Mouse (Mus musculus): ENCODE results near the gene Clec3a. TPM values are rescaled to one million over a fixed set of nuclear protein-coding genes. Genes with fewer than 3 reads are reported as not detected.

Clec3a gene
- not detected in 2 replicates for polyA plus RNA-seq (2015; fragmentation: Nextera tagmentation; extraction: Ambion mirVana)

GRCm38 (mm10) chr8:114417786-114418185 is at the start of gene Clec3a:
TSS of gene Clec3a (plus strand) at chr8:114418086.
- Histone ChIP-seq H3K9me3 (replicated peaks) (no peaks in the 10 kb centered on the region), H3K9ac (no peak within 1 kb of the TSS), H3K36me3 (no peaks in the 10 kb centered on the region), H3K4me3 (replicated peaks) (no peak within 1 kb of the TSS), H3K27ac (no peak within 1 kb of the TSS), H3K27me3 (no peaks in the 10 kb centered on the region), H3K4me2 (no peak within 1 kb of the TSS), H3K4me1 (no peaks in the 10 kb centered on the region)
- ATAC-seq (replicated peaks; ENCODE audit: low FRiP score), result no peak
- WGBS, result 74% methylated on average over 8 of the region's 8 CpGs

DNA sequence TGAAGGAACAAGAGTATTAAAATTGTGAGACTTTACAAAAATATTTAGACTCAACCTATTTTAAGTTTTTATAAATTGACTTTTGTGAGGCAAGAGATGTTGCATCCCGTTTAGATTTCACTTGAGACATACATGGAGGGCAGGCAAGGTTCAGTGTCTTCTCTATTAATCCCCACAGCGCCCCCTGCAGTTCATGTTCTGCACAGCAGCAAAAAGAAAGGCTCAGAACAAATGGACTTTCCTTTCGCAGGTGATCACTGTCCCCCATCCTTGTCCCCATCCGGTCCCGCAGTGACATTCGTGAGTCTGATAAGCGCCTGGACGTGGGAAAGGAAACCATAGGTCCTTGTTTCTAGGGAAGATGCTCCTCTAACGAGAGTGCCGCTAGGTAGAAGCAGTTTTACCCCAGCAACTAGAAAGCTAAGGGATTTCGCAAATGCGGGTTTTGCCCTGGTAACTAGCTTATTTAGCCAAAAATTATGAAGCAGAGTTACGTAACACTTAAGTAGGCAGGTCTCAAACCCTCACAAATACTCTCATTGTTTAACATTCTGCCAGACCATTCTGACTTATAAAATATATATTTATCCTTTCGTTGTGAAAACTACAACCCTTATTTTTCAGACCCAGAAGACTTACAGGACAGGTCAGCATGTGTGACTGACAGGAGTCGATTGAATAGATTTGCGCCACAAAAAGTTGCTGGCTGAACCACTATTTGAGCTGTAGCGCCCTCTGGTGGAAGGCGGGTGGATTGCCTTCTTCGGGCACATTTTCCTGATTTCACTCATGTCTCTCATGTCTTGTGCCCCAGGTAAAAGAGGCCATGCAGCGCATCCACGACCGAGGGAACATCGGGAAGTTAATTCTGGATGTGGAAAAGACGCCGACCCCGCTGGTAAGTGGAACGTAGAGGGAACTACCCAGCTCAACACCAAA is 48.6 kb upstream of the Clec3a start:
- H3K27ac ChIP-seq, result no peak overlapping the region
- H3K4me3 ChIP-seq (replicated peaks), result no peak overlapping the region
- H3K4me1 ChIP-seq, result 0 out of 2 replicates have a peak, but pooled peaks cover 3% of the 10 kb centered on the region
- no peak; the same call in 1 of the 2 replicates for ATAC-seq (replicated peaks; ENCODE audit: low FRiP score)
- no peaks in the 10 kb centered on the region for H3K27me3 ChIP-seq
- 41% methylated on average over 27 of the region's 27 CpGs for WGBS
- peak overlapping the region; percentile 32; the same call in 1 of the 2 replicates for H3K4me2 ChIP-seq
- H3K36me3 ChIP-seq, result no peaks in the 10 kb centered on the region
- no peaks in the 10 kb centered on the region for H3K9me3 ChIP-seq (replicated peaks)
- H3K9ac ChIP-seq, result no peak overlapping the region

DNA sequence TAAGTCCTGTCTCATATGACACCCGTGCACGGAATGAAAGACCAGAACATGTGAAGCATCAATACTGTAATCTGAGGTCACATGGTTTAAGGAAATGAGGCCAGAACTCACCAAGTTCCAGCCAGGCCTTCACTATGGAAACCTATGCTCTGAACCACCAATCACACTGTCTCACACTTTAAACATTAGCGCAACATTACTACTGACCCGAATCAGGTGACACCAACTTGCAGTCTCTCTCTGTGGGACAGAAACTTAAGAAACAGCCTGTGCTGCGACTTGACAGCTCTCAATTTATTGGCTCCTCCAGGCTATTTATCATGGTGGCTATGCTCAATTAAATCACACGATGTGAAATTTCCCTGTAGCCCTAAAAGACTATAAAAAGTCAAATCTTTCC is 43.5 kb upstream of the Clec3a start:
- Histone ChIP-seq H3K27ac (0 out of 2 replicates have a peak overlapping the region, but pooled peaks have one; percentile 57), H3K9me3 (replicated peaks) (no peaks in the 10 kb centered on the region), H3K4me2 (no peak overlapping the region), H3K4me3 (replicated peaks) (no peak overlapping the region), H3K27me3 (no peaks in the 10 kb centered on the region), H3K9ac (no peak overlapping the region), H3K36me3 (no peaks in the 10 kb centered on the region), H3K4me1 (peaks cover 11% of the 10 kb centered on the region)
- WGBS, result 32% methylated on average over 6 of the region's 6 CpGs
- peak; percentile 90 for ATAC-seq (replicated peaks; ENCODE audit: low FRiP score)

DNA sequence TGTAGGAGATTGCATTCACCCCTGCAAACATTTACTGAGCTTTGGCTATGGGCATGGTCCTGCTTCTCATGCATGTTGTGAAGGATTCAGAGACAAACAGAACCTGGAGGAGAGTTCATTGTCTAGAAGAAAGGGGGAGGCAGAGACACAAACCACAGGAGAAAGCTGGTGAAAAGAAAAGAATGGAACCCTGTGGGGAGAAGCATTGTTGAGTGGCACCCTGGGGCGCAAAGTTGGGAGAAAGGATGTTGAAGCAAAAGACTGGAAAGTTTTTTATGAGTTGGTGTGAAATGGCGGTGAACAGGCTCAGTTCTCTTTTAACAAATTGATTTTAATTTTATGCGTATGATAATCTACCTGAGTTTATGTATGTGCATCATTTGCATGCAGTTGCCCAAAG is 33.7 kb upstream of the Clec3a start:
- Histone ChIP-seq H3K27ac (no peak overlapping the region), H3K27me3 (no peaks in the 10 kb centered on the region), H3K4me1 (no peaks in the 10 kb centered on the region), H3K9ac (no peak overlapping the region), H3K4me3 (replicated peaks) (no peak overlapping the region), H3K36me3 (no peaks in the 10 kb centered on the region), H3K4me2 (no peak overlapping the region), H3K9me3 (replicated peaks) (no peaks in the 10 kb centered on the region)
- 91% methylated on average over 3 of the region's 3 CpGs for WGBS
- ATAC-seq (replicated peaks; ENCODE audit: low FRiP score), result no peak

DNA sequence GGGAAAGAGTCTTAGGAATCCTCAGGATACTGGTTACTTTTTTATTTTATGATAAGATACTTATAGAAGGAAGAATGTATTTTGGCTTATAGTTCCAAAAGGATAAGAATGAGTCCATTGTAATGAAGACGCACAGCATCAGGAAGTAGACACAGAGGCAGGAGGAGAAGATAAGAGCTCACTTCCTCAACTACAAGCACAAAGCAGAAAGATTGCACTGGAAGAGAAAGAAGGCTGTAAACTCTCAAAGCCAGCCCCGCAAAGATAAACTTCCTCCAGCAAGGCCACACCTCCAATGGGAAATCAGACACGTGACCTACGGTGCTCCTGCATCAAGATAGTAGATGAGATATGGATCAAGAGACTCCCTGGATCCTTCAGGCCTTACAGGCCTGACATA is 30.4 kb upstream of the Clec3a start:
- no peak for ATAC-seq (replicated peaks; ENCODE audit: low FRiP score)
- Histone ChIP-seq H3K9ac (no peak overlapping the region), H3K4me3 (replicated peaks) (no peak overlapping the region), H3K4me2 (no peak overlapping the region), H3K36me3 (no peaks in the 10 kb centered on the region), H3K4me1 (no peaks in the 10 kb centered on the region), H3K27me3 (no peaks in the 10 kb centered on the region), H3K9me3 (replicated peaks) (no peaks in the 10 kb centered on the region), H3K27ac (no peak overlapping the region)
- WGBS, result 71% methylated on average over 4 of the region's 4 CpGs

GRCm38 (mm10) chr8:114390465-114391254 is 27.2 kb upstream of the Clec3a start:
- ATAC-seq (replicated peaks; ENCODE audit: low FRiP score), result no peak
- H3K9ac ChIP-seq, result no peak overlapping the region
- no peaks in the 10 kb centered on the region for H3K4me1 ChIP-seq
- H3K9me3 ChIP-seq (replicated peaks), result no peaks in the 10 kb centered on the region
- no peaks in the 10 kb centered on the region for H3K36me3 ChIP-seq
- WGBS, result 64% methylated on average over 12 of the region's 13 CpGs
- no peaks in the 10 kb centered on the region for H3K27me3 ChIP-seq
- no peak overlapping the region for H3K4me3 ChIP-seq (replicated peaks)
- H3K4me2 ChIP-seq, result no peak overlapping the region
- H3K27ac ChIP-seq, result no peak overlapping the region

GRCm38 (mm10) chr8:114398326-114398725 is 19.6 kb upstream of the Clec3a start:
- Histone ChIP-seq H3K4me2 (no peak overlapping the region), H3K9ac (no peak overlapping the region), H3K9me3 (replicated peaks) (no peaks in the 10 kb centered on the region), H3K27ac (no peak overlapping the region), H3K27me3 (no peaks in the 10 kb centered on the region), H3K4me3 (replicated peaks) (no peak overlapping the region), H3K36me3 (no peaks in the 10 kb centered on the region), H3K4me1 (no peaks in the 10 kb centered on the region)
- 85% methylated on average over 5 of the region's 5 CpGs for WGBS
- no peak for ATAC-seq (replicated peaks; ENCODE audit: low FRiP score)

- H3K36me3 ChIP-seq, result no peaks in the 10 kb centered on the region
- WGBS, result 96% methylated on average over 5 of the region's 5 CpGs
Measured at GRCm38 (mm10) chr8:114399273-114399672, 18.6 kb upstream of the Clec3a start.

DNA sequence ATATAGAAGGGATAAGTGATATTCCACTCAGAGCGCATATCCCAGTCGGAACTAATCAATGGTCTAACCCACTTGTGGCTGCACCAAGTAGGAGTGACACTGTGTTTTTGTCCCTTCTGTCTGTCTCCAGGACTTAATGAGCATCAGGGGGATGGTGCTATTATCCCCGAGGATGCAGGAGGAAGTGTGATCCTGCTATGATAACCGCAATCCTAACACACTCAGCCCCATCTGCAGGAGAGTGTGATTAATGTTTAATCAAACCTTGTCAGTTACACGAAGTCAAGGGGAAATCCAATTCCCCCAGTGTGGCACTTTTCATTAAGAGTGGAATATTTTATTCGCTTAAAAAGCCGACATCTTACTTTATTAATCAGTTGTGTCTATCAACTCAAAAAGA is 16.2 kb upstream of the Clec3a start:
- 66% methylated on average over 7 of the region's 7 CpGs for WGBS
- ATAC-seq (replicated peaks; ENCODE audit: low FRiP score), result no peak

More at GRCm38 (mm10) chr8:114399273-114399672, 18.6 kb upstream of the Clec3a start:
- H3K4me1 ChIP-seq, result no peaks in the 10 kb centered on the region
- H3K4me2 ChIP-seq, result no peak overlapping the region
- H3K9me3 ChIP-seq (replicated peaks), result no peaks in the 10 kb centered on the region
- no peak for ATAC-seq (replicated peaks; ENCODE audit: low FRiP score)
- no peaks in the 10 kb centered on the region for H3K27me3 ChIP-seq
- no peak overlapping the region for H3K27ac ChIP-seq
- H3K9ac ChIP-seq, result no peak overlapping the region
- no peak overlapping the region for H3K4me3 ChIP-seq (replicated peaks)

GRCm38 (mm10) chr8:114411421-114411820 is 6.5 kb upstream of the Clec3a start:
- 74% methylated on average over 3 of the region's 3 CpGs for WGBS
- Histone ChIP-seq H3K9ac (no peak overlapping the region), H3K4me2 (no peak overlapping the region), H3K4me1 (no peaks in the 10 kb centered on the region), H3K9me3 (replicated peaks) (no peaks in the 10 kb centered on the region), H3K4me3 (replicated peaks) (no peak overlapping the region), H3K27ac (no peak overlapping the region), H3K27me3 (no peaks in the 10 kb centered on the region), H3K36me3 (no peaks in the 10 kb centered on the region)
- ATAC-seq (replicated peaks; ENCODE audit: low FRiP score), result no peak

More for the DNA sequence above, 16.2 kb upstream of the Clec3a start:
- H3K27ac ChIP-seq, result no peak overlapping the region
- H3K4me2 ChIP-seq, result no peak overlapping the region
- H3K4me1 ChIP-seq, result no peaks in the 10 kb centered on the region
- no peaks in the 10 kb centered on the region for H3K27me3 ChIP-seq
- H3K9ac ChIP-seq, result no peak overlapping the region
- H3K9me3 ChIP-seq (replicated peaks), result no peaks in the 10 kb centered on the region
- no peaks in the 10 kb centered on the region for H3K36me3 ChIP-seq
- no peak overlapping the region for H3K4me3 ChIP-seq (replicated peaks)

GRCm38 (mm10) chr8:114418486-114418885 is 600 bp downstream of the Clec3a start:
- Histone ChIP-seq H3K4me3 (replicated peaks) (no peak overlapping the region), H3K36me3 (no peaks in the 10 kb centered on the region), H3K4me2 (no peak overlapping the region), H3K9ac (no peak overlapping the region), H3K27me3 (no peaks in the 10 kb centered on the region), H3K4me1 (no peaks in the 10 kb centered on the region), H3K9me3 (replicated peaks) (no peaks in the 10 kb centered on the region), H3K27ac (no peak overlapping the region)
- ATAC-seq (replicated peaks; ENCODE audit: low FRiP score), result no peak
- WGBS, result 81% methylated on average over 5 of the region's 5 CpGs

- no peak overlapping the region for H3K9ac ChIP-seq
- H3K36me3 ChIP-seq, result no peaks in the 10 kb centered on the region
- H3K27me3 ChIP-seq, result no peaks in the 10 kb centered on the region
- no peaks in the 10 kb centered on the region for H3K4me1 ChIP-seq
- WGBS, result 24% methylated on average over 6 of the region's 6 CpGs
- H3K4me2 ChIP-seq, result no peak overlapping the region
- H3K27ac ChIP-seq, result no peak overlapping the region
- no peak for ATAC-seq (replicated peaks; ENCODE audit: low FRiP score)
- no peak overlapping the region for H3K4me3 ChIP-seq (replicated peaks)
- no peaks in the 10 kb centered on the region for H3K9me3 ChIP-seq (replicated peaks)
Measured at GRCm38 (mm10) chr8:114418904-114419303, 1.0 kb downstream of the Clec3a start.

All from kidney, embryonic 15.5 days (tissue).